Mouse (Mus musculus) CH12.LX (cell line): ENCODE measurements at regions not wholly inside any gene's neighbourhood (a gene's known extent, or its start where the extent isn't known, plus 50 kb on each side); places are given as distances from the start of the nearest gene placed in this dataset.

ENCODE experiments used
- DNase-seq: peaks from one replicate; pipeline ENCODE4 v3.0.0-alpha.2; 2013; ENCODE audit errors: extremely low read depth
- H3K27ac ChIP-seq: 2 replicates; pipeline ENCODE4 v1.5.1; 2012; ENCODE audit warnings: low read depth, mild to moderate bottlenecking, control low read depth, moderate library complexity; ENCODE audit not compliant: insufficient read depth
- H3K27me3 ChIP-seq: replicated peaks from 2 replicates; pipeline ENCODE3; 2012; ENCODE audit warnings: inconsistent platforms
- H3K36me3 ChIP-seq, 2 experiments: replicated peaks in 1 of 2; 2 replicates each; pipeline versions ENCODE3 to v1.6.1; 2012; ENCODE audit warnings: inconsistent platforms in 1 of 2, low read length in 1 of 2, mild to moderate bottlenecking in 1 of 2, mixed read lengths in 1 of 2, moderate library complexity in 1 of 2; ENCODE audit not compliant: control insufficient read depth in 1 of 2, insufficient read depth in 1 of 2
- H3K4me1 ChIP-seq, 2 experiments: 2 replicates each; pipeline ENCODE4 v1.6.1; 2012; ENCODE audit warnings: inconsistent platforms in 1 of 2, moderate library complexity in 1 of 2; ENCODE audit not compliant: insufficient read depth in 2 of 2, control insufficient read depth in 1 of 2
- H3K4me2 ChIP-seq: 2 replicates; pipeline ENCODE4 v1.6.1; 2012; ENCODE audit warnings: low read depth, mild to moderate bottlenecking, control low read depth; ENCODE audit not compliant: poor library complexity, insufficient read depth, severe bottlenecking
- H3K4me3 ChIP-seq, 3 experiments: fragments of 150-350 bp in 1 of 3; sonication (generic) in 1 of 3; replicated peaks in 1 of 3; 2 replicates each; pipeline versions ENCODE3 to v1.5.1; 2011 to 2012; ENCODE audit warnings: low read depth in 2 of 3, low read length in 2 of 3, mild to moderate bottlenecking in 2 of 3, moderate library complexity in 2 of 3, control low read depth in 1 of 3, improper control_type of control experiment in 1 of 3, inconsistent platforms in 1 of 3, mixed read lengths in 1 of 3; ENCODE audit not compliant: poor library complexity in 1 of 3
- H3K79me2 ChIP-seq: replicated peaks from 2 replicates; pipeline ENCODE4 v1.6.1; 2012; ENCODE audit warnings: mild to moderate bottlenecking, moderate library complexity; ENCODE audit not compliant: control insufficient read depth, poor library complexity, insufficient read depth, severe bottlenecking; ENCODE audit errors: extremely low read depth
- H3K9ac ChIP-seq: 2 replicates; pipeline ENCODE4 v1.6.1; 2012; ENCODE audit warnings: low read depth, mild to moderate bottlenecking, control low read depth, moderate library complexity; ENCODE audit not compliant: insufficient read depth
- H3K9me3 ChIP-seq: replicated peaks from 2 replicates; pipeline ENCODE3; 2012; ENCODE audit warnings: low read length, inconsistent platforms, mixed read lengths
- CHD2 ChIP-seq: IDR thresholded peaks from 2 replicates; pipeline ENCODE4 v1.6.1; 2011; ENCODE audit warnings: low read length, improper control_type of control experiment
- CTCF ChIP-seq, 2 experiments: IDR thresholded peaks in 1 of 2; conservative IDR thresholded peaks in 1 of 2; 2 replicates each; pipeline ENCODE4 v1.5.1; 2011 to 2012; ENCODE audit warnings: low read depth in 2 of 2, low read length in 2 of 2, improper control_type of control experiment in 1 of 2, inconsistent platforms in 1 of 2, mild to moderate bottlenecking in 1 of 2, moderate library complexity in 1 of 2
- E2F4 ChIP-seq: IDR thresholded peaks from 2 replicates; pipeline ENCODE4 v1.6.1; 2011; ENCODE audit warnings: low read depth, low read length, improper control_type of control experiment; ENCODE audit not compliant: insufficient replicate concordance
- ETS1 ChIP-seq: conservative IDR thresholded peaks from 2 replicates; pipeline ENCODE4 v1.6.1; 2012; ENCODE audit warnings: low read depth, mild to moderate bottlenecking, inconsistent platforms, low read length, improper control_type of control experiment, moderate library complexity
- HCFC1 ChIP-seq: IDR thresholded peaks from 2 replicates; pipeline ENCODE4 v1.6.1; 2012; ENCODE audit warnings: low read depth, mild to moderate bottlenecking, inconsistent platforms, low read length, improper control_type of control experiment
- IRF4 ChIP-seq: IDR thresholded peaks from 2 replicates; pipeline ENCODE4 v1.6.1; 2014; ENCODE audit warnings: low read depth, mild to moderate bottlenecking, inconsistent platforms, low read length, improper control_type of control experiment
- JUN ChIP-seq: IDR thresholded peaks from 2 replicates; pipeline ENCODE4 v1.6.1; 2011; ENCODE audit warnings: low read depth, mild to moderate bottlenecking, low read length, improper control_type of control experiment, moderate library complexity; ENCODE audit not compliant: insufficient read depth
- KAT2A ChIP-seq: IDR thresholded peaks from 2 replicates; pipeline ENCODE4 v1.6.1; 2012; ENCODE audit warnings: low read length, improper control_type of control experiment, inconsistent platforms; ENCODE audit not compliant: insufficient replicate concordance
- MAZ ChIP-seq: IDR thresholded peaks from 2 replicates; pipeline ENCODE4 v1.6.1; 2012; ENCODE audit warnings: low read depth, mild to moderate bottlenecking, inconsistent platforms, low read length, improper control_type of control experiment, moderate library complexity
- MXI1 ChIP-seq: IDR thresholded peaks from 2 replicates; pipeline ENCODE4 v1.6.1; 2011; ENCODE audit warnings: mild to moderate bottlenecking, low read depth, low read length, improper control_type of control experiment
- MYC ChIP-seq: IDR thresholded peaks from 2 replicates; pipeline ENCODE4 v1.6.1; 2011; ENCODE audit warnings: low read depth, mild to moderate bottlenecking, improper control_type of control experiment, low read length
- NELFE ChIP-seq: IDR thresholded peaks from 2 replicates; pipeline ENCODE4 v1.6.1; 2011; ENCODE audit warnings: low read depth, low read length, improper control_type of control experiment
- NRF1 ChIP-seq: IDR thresholded peaks from 2 replicates; pipeline ENCODE4 v1.6.1; 2014; ENCODE audit warnings: low read depth, mild to moderate bottlenecking, inconsistent platforms, low read length, improper control_type of control experiment, moderate library complexity
- PAX5 ChIP-seq: IDR thresholded peaks from 2 replicates; pipeline ENCODE4 v1.6.1; 2012; ENCODE audit warnings: low read length, inconsistent platforms, mixed read lengths
- POLR2A ChIP-seq: IDR thresholded peaks from 2 replicates; pipeline ENCODE4 v1.6.1; 2011; ENCODE audit warnings: low read depth, mild to moderate bottlenecking, improper control_type of control experiment, low read length
- RAD21 ChIP-seq: IDR thresholded peaks from 2 replicates; pipeline ENCODE4 v1.6.1; 2011; ENCODE audit warnings: low read depth, mild to moderate bottlenecking, low read length, improper control_type of control experiment, moderate library complexity
- RCOR1 ChIP-seq: conservative IDR thresholded peaks from 2 replicates; pipeline ENCODE4 v1.6.1; 2012; ENCODE audit warnings: low read depth, mild to moderate bottlenecking, inconsistent platforms, low read length, improper control_type of control experiment
- SIN3A ChIP-seq: IDR thresholded peaks from 2 replicates; pipeline ENCODE4 v1.6.1; 2012; ENCODE audit warnings: low read length, improper control_type of control experiment, inconsistent platforms
- TBP ChIP-seq: conservative IDR thresholded peaks from 2 replicates; pipeline ENCODE4 v1.6.1; 2011; ENCODE audit warnings: low read depth, low read length, improper control_type of control experiment
- USF2 ChIP-seq: conservative IDR thresholded peaks from 2 replicates; pipeline ENCODE4 v1.6.1; 2011; ENCODE audit warnings: low read depth, low read length, improper control_type of control experiment
- ZC3H11A ChIP-seq: IDR thresholded peaks from 2 replicates; pipeline ENCODE4 v1.6.1; 2012; ENCODE audit warnings: low read depth, mild to moderate bottlenecking, inconsistent platforms, low read length, improper control_type of control experiment
- ZKSCAN1 ChIP-seq: IDR thresholded peaks from 2 replicates; pipeline ENCODE4 v1.6.1; 2012; ENCODE audit warnings: low read depth, inconsistent platforms, low read length, improper control_type of control experiment, borderline replicate concordance
- ZMIZ1 ChIP-seq: IDR thresholded peaks from 2 replicates; pipeline ENCODE4 v1.6.1; 2012; ENCODE audit warnings: low read depth, mild to moderate bottlenecking, inconsistent platforms, low read length, improper control_type of control experiment
- dilution Hi-C: fragments of 300-500 bp; cut with MboI; formaldehyde crosslinking; loops from 2 replicates; pipeline ENCODE4 v1.14.3; 2020; ENCODE audit warnings: low sequenced_read_pairs; ENCODE audit not compliant: extremely low pct_unique_long_range_greater_than_20kb, extremely low pct_ligation_motif_present
- in situ Hi-C: fragments of 300-500 bp; cut with MboI; formaldehyde crosslinking; loops from 3 replicates; pipeline ENCODE4 v1.14.3; 2019; ENCODE audit warnings: low sequenced_read_pairs, low pct_ligation_motif_present, low pct_unique_long_range_greater_than_20kb, mixed read lengths

- dilution Hi-C loops: no loop called here
- H3K4me2 ChIP-seq: no peak overlapping the region
- no peaks in the 10 kb centered on the region for H3K79me2 ChIP-seq
- no peak overlapping the region for H3K4me3 ChIP-seq
- H3K9me3 ChIP-seq: no peaks in the 10 kb centered on the region
- H3K36me3 ChIP-seq: no peaks in the 10 kb centered on the region
- no peak overlapping the region for H3K9ac ChIP-seq
- H3K4me1 ChIP-seq: peaks cover 2 to 16% of the 10 kb centered on the region in 2 experiments; a peak in 2 of 4 replicates
- no peaks in the 10 kb centered on the region for H3K27me3 ChIP-seq
- TF ChIP-seq NRF1 (no peak), JUN (no peak), NELFE (no peak), ZC3H11A (no peak), ETS1 (no peak), RAD21 (no peak), HCFC1 (no peak)
- no peak for DNase-seq
- in situ Hi-C loops: no loop called here
- H3K27ac ChIP-seq: no peak overlapping the region
Measured at GRCm38 (mm10) chr9:61756224-61756800, 158.0 kb downstream of the Rplp1 start.

GRCm38 (mm10) chr9:61755311-61755710 lies 159.0 kb downstream of the Rplp1 start:
- dilution Hi-C loops: no loop called here

More at GRCm38 (mm10) chr9:61755311-61755710, 159.0 kb downstream of the Rplp1 start:
- Histone ChIP-seq H3K27ac (no peak overlapping the region), H3K4me2 (no peak overlapping the region), H3K36me3 (no peaks in the 10 kb centered on the region), H3K27me3 (no peaks in the 10 kb centered on the region), H3K4me3 (no peak overlapping the region), H3K4me1 (peaks cover 2 to 16% of the 10 kb centered on the region in 2 experiments; a peak in 2 of 4 replicates), H3K9me3 (peaks cover 4% of the 10 kb centered on the region), H3K79me2 (no peaks in the 10 kb centered on the region)
- no peak for DNase-seq
- in situ Hi-C loops: no loop called here
- no peak for TF ChIP-seq ZKSCAN1
- no peak for TF ChIP-seq ZC3H11A
- TF ChIP-seq POLR2A: no peak
- TF ChIP-seq MYC: no peak
- no peak for TF ChIP-seq ZMIZ1
- no peak for TF ChIP-seq CHD2
- TF ChIP-seq USF2: no peak
- TF ChIP-seq SIN3A: no peak
- TF ChIP-seq TBP: no peak
- TF ChIP-seq ETS1: no peak
- no peak for TF ChIP-seq E2F4
- TF ChIP-seq MAZ: no peak
- no peak for TF ChIP-seq NRF1
- TF ChIP-seq PAX5: no peak
- TF ChIP-seq CTCF (conservative IDR thresholded peaks at IDR 0.05 in 1 of 2, IDR thresholded peaks at IDR 0.05 in 1 of 2; ENCODE audit: low read depth in 2 of 2, low read length in 2 of 2): no peak
- TF ChIP-seq IRF4: no peak
- TF ChIP-seq RCOR1: no peak
- no peak for TF ChIP-seq MXI1
- no peak for TF ChIP-seq KAT2A
- TF ChIP-seq, all 38 proteins: peak for 0
- no peak overlapping the region for H3K9ac ChIP-seq
